Mouse (Mus musculus): ENCODE results near the gene Il4ra.

DNA sequence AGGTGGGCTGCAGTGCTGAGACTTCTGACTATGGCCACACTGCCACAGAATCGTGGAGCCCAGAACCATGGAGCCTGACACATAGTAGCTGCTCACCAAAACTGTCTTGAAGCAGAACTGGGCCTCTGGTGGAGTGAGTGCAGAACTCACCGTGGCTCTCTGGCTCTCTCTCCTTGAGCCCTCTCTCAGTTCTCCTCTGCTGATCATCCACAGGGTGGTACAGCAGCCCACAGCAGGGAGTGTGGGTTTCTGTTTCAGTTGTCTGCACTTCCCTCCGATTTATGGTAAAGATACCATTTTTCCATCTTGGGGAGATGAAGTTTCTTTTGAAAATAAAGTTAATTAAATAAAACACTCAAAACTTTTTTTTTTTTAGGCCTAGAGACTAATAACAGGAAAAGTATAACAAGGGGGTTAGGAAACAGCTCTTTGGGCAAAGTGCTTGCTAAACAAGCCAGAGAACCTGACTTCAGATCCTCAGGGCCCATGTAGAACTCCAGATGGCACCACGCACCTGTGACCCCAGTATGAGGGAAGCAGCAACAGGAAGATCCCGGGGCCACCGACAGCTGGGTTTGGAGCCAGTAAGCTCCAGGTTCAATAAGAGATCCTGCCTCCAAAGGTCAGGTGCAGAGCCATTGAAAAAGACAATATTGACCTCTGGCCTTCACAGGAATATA lies 31.5 kb downstream of the Il4ra start:
- no peak for TF ChIP-seq CTCF (IDR thresholded peaks at IDR 0.05; ENCODE audit: control insufficient read depth, insufficient read depth, insufficient read length)
- TF ChIP-seq FOSL1 (IDR thresholded peaks at IDR 0.05; ENCODE audit: insufficient read depth, low read length, poor library complexity, severe bottlenecking): no peak
- TF ChIP-seq USF1 (IDR thresholded peaks at IDR 0.05; ENCODE audit: low read depth): no peak
- no peak for TF ChIP-seq CEBPB (IDR thresholded peaks at IDR 0.05; ENCODE audit: low read depth)
- TF ChIP-seq MYOG (IDR thresholded peaks at IDR 0.05; ENCODE audit: control insufficient read depth, extremely low read depth, insufficient read length): no peak
